Mouse (Mus musculus) left cerebral cortex, postnatal 14 days (tissue): ENCODE data around the gene Hhipl1. TPM values are rescaled to one million over a fixed set of nuclear protein-coding genes. Genes with fewer than 3 reads are reported as not detected.
A peak's percentile ranks its signal among the peaks of the same experiment; 100 is the strongest.

ENCODE experiments used
- DNase-seq, 2 experiments: peaks; one replicate each; pipeline ENCODE4 v3.0.0; 2021 to 2022; ENCODE audit warnings: low spot score in 2 of 2, mixed read lengths in 1 of 2
- intact Hi-C: fragments of 180-260 bp; cut with DNase I; formaldehyde crosslinking; loops from one replicate; pipeline ENCODE4 v1.15.1; 2025
- total RNA-seq, 2 experiments: library from RNA; stranded (reverse); gene quantifications; 2 replicates each; pipeline ENCODE4 v1.2.3; 2021

The Hhipl1 gene
- total RNA-seq, 2 experiments from 2014 or later: 6.4 to 8.5 TPM

- intact Hi-C loops: no loop called here
- no peak for DNase-seq
Measured at GRCm38 (mm10) chr12:108308363-108308856, 2.3 kb downstream of the Hhipl1 start.

DNA sequence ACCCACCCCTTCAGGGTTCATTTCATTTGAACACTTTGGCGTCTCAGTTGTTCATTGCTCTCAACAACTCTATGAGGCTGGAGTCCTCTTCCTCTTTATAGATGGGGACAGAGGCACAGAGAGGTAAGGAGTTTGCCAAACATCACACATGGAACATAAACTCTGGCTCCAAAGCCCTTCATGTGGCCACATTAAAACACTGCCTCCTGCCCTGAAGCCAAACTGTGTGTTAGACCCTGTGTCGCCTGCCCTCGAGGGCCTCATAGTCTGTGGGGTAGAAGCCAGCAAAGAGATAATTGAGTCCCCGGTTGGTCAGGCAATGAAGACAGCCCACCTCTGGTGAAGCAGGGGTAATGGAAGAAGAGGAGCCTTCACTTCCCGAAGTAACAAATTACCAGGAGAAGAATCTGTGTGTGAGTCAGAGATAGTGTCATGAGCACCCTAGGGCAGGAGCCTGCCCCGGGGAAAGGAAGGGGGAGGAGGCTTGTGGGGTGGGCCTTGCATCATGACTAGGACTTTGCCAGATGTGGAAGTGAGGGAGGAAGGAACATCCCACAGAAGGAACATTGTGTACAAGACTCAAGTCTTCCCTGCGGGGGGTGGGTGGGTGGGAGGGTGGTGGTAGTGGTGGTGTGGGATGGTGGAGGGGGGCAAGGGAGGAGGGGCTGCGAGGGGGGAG, 3.2 kb downstream of the Hhipl1 start:
- intact Hi-C loops: no loop called here
- no peak for DNase-seq

DNA sequence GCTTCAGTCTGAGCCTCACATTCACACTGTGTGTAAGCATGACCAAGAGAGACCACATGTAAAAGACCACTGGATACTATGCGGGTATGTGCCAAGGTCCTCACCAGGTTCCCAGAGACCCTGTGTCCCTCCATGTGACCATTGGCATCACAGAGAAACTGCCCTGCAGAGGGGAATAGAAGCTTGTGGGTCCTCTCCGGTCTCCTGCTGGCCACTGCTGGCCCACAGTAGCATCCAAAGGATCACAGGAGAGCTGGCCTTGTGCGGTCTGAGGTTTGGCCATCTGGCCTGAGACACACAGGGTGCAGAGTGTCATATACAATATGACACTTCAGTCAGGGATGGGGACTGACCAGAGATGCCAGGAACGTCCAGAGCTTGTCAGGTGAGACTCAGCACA, 4.0 kb downstream of the Hhipl1 start:
- no peak for DNase-seq
- intact Hi-C loops: no loop called here

GRCm38 (mm10) chr12:108310456-108311027, 4.5 kb downstream of the Hhipl1 start:
- no peak for DNase-seq
- intact Hi-C loops: no loop called here

DNA sequence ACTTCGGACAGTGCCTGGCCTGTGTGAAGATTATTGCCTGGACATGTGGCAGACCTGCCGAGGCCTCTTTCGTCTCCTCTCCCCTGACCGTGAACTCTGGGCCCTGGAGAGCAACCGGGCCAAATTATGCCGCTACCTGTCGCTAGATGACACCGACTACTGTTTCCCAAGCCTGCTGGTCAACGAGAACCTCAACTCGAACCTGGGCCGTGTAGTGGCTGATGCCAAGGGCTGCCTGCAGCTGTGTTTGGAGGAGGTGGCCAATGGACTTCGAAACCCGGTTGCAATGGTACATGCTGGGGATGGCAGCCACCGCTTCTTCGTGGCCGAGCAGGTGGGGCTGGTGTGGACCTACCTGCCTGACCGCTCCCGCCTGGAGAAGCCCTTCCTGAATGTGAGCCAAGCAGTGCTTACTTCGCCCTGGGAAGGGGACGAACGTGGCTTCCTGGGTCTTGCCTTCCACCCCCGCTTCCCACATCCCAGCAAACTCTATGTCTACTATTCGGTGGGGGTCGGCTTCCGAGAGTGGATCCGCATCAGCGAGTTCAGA, 5.7 kb downstream of the Hhipl1 start:
- intact Hi-C loops: no loop called here
- DNase-seq: no peak

DNA sequence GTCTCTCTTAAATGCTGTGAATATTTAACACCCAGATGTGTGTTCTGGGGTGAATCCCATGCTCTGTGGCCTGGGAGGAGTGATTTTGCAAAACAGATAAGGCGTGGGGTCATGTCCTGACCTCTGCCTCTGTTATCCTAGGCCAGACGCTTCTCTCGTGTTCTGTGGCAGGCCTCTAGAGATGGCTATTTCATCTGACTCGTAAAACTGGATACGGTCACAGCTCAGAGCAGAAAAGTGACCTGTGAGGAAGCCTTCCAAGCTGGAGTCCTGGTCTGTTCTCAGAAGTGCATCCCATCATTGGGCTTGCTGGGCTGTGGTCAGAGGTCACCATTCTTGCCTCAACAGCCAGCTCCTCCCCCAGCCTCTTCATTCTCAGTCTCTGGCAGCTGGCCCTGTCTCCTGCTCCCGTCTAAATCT, 6.4 kb downstream of the Hhipl1 start:
- DNase-seq: no peak
- intact Hi-C loops: no loop called here

DNA sequence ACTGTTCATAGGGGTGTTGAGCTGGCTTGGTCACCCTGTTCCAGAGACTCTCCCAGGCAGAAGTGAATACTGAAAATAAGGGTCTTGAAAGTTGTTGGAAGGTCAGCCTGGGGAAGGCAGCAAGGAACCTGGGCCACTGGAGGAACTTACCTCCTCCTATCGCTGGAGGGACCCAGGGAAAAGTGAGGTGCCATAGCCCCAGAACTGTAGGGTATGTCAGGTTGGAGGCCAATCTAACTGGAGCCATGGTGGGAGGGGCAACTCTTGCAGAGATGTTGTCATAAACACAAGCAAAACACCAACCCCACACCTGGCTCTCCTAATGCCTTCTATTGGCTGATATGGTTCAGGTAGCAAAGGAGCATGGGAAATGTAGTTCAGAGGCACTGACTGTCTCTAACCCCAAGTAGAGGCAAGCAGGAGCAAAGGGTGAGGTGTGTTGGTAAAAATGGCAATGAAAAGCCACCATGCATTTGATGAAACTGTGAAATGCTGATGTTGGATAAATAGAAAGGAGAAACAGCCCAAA, 7.2 kb downstream of the Hhipl1 start:
- DNase-seq: no peak
- intact Hi-C loops: no loop called here

DNA sequence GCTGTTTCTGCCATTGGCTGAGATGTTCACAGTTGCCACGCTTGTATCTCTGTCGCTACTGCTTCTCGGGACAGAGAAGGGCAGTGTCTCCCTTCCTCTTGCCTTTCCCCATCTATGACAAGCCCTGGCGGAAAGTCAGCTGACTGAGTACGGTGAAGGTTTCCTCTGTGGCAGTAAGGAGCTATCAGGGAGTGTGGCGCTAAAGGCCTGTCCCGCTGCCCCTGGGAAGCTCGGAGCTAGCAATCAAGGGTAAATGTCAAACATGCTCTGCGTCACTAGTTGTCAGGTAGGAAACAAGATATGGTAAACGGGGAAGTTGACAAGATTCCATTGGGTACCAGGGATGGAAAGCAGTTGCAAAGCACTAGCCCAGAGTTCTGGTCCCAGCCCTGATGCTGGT, 9.7 kb downstream of the Hhipl1 start:
- no peak for DNase-seq
- intact Hi-C loops: no loop called here

DNA sequence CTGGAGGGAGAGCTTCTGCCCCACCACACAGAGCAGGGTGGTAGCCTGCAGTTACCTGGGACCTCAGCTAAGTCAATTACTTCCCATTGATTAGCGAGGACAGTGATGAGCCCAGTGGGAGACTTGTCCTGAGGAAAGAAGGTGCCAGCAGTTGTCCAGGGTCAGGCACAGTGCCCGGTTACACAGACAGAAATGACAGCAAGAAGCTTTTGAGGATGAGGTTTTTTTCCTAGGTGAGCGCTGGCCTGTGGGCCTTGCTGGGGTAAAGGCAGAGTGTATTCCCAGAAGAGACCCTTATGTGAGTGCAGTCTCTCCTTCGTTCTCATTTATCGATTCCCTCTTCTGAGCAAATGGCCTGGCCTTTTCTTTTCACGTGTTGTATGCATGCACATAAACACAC, 10.6 kb downstream of the Hhipl1 start:
- DNase-seq: no peak
- intact Hi-C loops: no loop called here

DNA sequence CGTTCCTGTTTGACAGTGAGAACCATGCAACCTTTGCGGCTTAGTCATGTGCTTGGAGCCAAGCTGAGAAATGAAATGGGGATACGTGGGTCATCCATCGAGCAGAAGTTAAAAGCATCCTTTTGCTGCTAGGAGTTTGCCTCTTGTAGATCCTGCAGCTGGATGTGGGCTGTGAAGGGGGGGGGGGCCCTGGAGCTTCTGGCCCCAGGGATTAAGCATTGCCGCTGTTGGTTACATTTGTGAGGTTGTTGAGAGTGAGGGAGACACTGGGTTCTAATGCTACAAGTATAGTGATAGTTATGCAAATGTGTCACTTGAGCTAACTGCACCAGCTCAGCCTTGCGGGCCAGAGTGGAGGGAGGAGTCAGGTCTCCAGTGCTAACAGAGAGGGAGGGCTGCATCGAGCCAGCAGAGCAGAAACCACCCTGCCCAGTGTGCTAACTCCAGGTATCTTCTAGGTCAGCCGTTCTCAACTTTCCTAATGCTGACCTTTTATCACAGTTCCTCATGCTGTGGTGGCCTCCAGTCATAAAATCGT, 11.2 kb downstream of the Hhipl1 start:
- no peak for DNase-seq
- intact Hi-C loops: no loop called here

DNA sequence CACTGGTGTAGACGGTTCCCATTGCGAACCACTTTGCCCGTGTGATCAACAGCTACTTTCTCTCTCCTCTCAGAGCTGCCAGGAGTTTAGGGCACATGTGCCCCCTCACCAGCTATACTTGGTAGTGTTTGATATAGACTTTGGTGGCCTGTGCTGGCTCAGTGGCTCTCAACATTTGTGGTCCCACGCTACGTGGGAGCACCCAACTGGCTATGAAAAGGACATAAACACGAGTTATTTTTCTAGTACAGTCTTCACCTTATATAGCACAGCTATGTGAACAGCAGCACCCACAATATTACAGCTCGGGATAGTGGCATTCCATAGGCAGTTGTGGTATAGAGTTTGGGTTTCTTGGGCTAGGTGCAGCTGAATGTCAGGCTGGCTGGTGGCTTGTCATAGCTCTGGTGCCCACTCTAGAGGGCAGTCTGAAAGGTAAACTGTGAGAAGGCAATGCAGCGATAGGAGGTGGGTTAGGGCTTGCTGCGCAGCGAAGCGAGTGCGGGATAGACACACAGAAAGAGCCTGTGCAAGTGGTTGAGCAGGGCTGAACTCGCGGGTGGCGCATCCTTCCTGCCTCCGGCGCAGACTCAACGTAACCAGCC, 11.9 kb downstream of the Hhipl1 start:
- intact Hi-C loops: no loop called here
- no peak for DNase-seq

DNA sequence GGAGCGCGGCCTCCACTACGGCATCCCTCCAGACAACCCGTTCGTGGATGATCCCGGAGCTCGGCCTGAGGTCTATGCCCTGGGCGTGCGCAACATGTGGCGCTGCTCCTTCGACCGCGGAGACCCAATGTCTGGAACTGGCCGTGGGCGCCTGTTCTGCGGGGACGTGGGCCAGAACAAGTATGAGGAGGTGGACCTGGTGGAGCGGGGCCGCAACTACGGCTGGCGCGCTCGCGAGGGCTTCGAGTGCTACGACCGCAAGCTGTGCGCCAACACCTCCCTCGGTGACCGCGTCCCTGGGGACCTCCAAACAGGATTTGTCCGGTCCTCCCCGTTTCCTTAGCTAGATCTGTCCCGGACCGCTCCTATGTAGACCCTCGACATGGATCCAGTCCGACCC, 12.4 kb downstream of the Hhipl1 start:
- intact Hi-C loops: no loop called here
- no peak for DNase-seq

GRCm38 (mm10) chr12:108320096-108320495, 14.0 kb downstream of the Hhipl1 start:
- intact Hi-C loops: no loop called here
- DNase-seq: no peak

- intact Hi-C loops: no loop called here
- no peak for DNase-seq
Measured at GRCm38 (mm10) chr12:108326401-108326800, 20.3 kb downstream of the Hhipl1 start.

- peak; percentile 86 to 93 for DNase-seq
- intact Hi-C loops: no loop called here
Measured at GRCm38 (mm10) chr12:108327889-108328491, 21.9 kb downstream of the Hhipl1 start.

GRCm38 (mm10) chr12:108333056-108333455, 27.0 kb downstream of the Hhipl1 start:
- DNase-seq: peak; percentile 82 to 86
- intact Hi-C loops: loop anchor here (2.0 kb wide), 1 partner anchor 160 kb away; no protein-coding TSS in a partner anchor

DNA sequence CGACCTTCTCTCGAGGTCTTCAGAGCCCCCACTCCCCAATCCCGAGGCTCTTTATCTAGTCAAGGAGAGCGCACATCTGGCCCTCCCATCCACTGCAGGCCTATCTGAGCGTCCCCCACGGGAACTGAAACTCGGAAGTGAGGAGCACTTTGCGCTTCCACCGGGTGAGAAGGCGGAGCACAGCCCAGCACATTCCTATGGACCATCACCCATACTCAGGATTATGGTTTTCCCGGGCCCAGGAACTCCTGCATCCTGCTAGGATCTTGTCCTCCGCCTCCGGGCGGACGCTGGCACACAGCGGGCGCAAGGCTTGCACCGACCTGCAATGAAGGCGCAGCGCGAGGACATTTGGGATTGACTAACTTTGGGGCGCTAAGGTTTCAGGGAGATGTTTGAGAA, 27.4 kb downstream of the Hhipl1 start:
- intact Hi-C loops: loop anchor here (2.0 kb wide), 1 partner anchor 159 kb away; no protein-coding TSS in a partner anchor
- no peak for DNase-seq

- DNase-seq: peak; percentile 100
- intact Hi-C loops: loop anchor here (2.0 kb wide), 1 partner anchor 159 kb away; no protein-coding TSS in a partner anchor
Measured at GRCm38 (mm10) chr12:108333895-108334445, 27.9 kb downstream of the Hhipl1 start, which contains the start of gene Cyp46a1. Gene Cyp46a1, plus strand, starts transcription at chr12:108334381.

DNA sequence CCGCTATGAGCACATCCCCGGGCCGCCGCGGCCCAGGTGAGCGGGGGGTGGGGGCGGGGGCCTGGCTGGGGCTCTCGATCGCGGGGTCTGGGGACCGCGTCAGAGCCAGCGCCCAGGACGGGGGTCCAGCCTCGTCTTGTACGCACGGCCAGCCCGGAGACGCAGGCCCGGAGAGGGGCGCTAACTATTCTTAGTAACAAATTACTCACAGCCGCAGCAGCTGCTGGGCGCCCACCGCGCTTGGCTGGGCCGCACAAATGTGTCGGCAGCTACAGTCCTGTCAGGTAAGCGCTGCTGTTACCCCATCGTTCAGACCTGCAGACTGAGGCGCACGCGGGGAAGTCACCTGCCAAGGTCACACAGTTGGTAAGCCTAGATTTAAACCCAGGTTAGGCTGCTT, 28.5 kb downstream of the Hhipl1 start:
- DNase-seq: peak; percentile 44 to 50
- intact Hi-C loops: no loop called here
